Comparison of ENCODE assay signal across 14 mouse cellular contexts in the genomic region with DNA sequence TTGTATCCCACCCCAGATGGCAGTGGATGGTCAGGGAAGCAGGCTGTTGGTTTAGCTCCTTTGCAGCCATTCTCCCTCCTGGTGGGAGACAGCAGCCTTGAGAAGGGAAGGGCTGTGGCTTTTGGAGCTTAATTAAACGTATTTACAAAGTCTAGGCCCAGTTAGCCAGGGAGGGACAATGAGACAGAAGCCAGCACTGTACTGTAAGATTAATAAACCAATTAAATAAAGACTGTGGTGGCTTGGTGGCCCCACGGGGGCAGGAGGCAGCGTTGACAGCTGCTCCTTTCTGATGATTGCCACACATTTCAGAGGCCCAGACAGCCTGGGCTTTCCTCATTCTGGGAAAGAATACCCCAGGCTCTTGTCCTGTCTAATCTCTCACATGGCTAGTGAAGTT. TPM values are rescaled to one million over a fixed set of nuclear protein-coding genes. Genes with fewer than 3 reads are reported as not detected.
DNase-seq lines count a peak whose midpoint lies in the region; ATAC-seq lines count a peak whose summit lies in the region.
"Had no signal": no experiment of that assay in that cellular context is flagged by ENCODE, and none has a peak within 500 bp of the region (broad histone marks: within the 10 kb centered on the region; RNA-seq: fewer than 3 reads in every experiment).

No protein-coding gene starts in this region.

- WGBS in neural tube, embryonic 11.5 days = 28% methylated on average over 3 of the region's 3 CpGs
- 12% methylated on average over 3 of the region's 3 CpGs for WGBS in neural tube, embryonic 15.5 days
- 15% methylated on average over 3 of the region's 3 CpGs for WGBS in limb, embryonic 12.5 days

- H3K4me3 ChIP-seq in neural tube, embryonic 11.5 days (ENCODE audit: low read depth, low read length) = no peak overlapping the region
- no peak overlapping the region for H3K4me3 ChIP-seq in neural tube, embryonic 15.5 days (replicated peaks)
- H3K4me3 ChIP-seq in limb, embryonic 12.5 days (replicated peaks) = no peak overlapping the region
- H3K4me3 ChIP-seq: embryonic facial prominence, embryonic 12.5 days; limb, embryonic 15.5 days had no signal

- no peak overlapping the region for H3K4me2 ChIP-seq in neural tube, embryonic 11.5 days (ENCODE audit: low read depth)
- no peak overlapping the region for H3K4me2 ChIP-seq in neural tube, embryonic 15.5 days
- no peak overlapping the region for H3K4me2 ChIP-seq in limb, embryonic 12.5 days
- H3K4me2 ChIP-seq: embryonic facial prominence, embryonic 12.5 days; limb, embryonic 15.5 days had no signal

- H3K9me3 ChIP-seq in neural tube, embryonic 11.5 days (ENCODE audit: control insufficient read depth, low read length) = no peaks in the 10 kb centered on the region
- H3K9me3 ChIP-seq in neural tube, embryonic 15.5 days (replicated peaks) = no peaks in the 10 kb centered on the region
- H3K9me3 ChIP-seq in limb, embryonic 12.5 days = no peaks in the 10 kb centered on the region
- H3K9me3 ChIP-seq: embryonic facial prominence, embryonic 12.5 days; limb, embryonic 15.5 days had no signal

- H3K27me3 ChIP-seq in neural tube, embryonic 11.5 days (ENCODE audit: control insufficient read depth, insufficient read depth, low read length) = no peaks in the 10 kb centered on the region
- no peaks in the 10 kb centered on the region for H3K27me3 ChIP-seq in neural tube, embryonic 15.5 days (replicated peaks)
- H3K27me3 ChIP-seq in limb, embryonic 12.5 days = no peaks in the 10 kb centered on the region; the same call in none of the 2 replicates

- H3K27ac ChIP-seq in neural tube, embryonic 11.5 days (ENCODE audit: low read depth, low read length) = 0 out of 2 replicates have a peak overlapping the region, but pooled peaks have one; percentile 1
- H3K27ac ChIP-seq in neural tube, embryonic 15.5 days (replicated peaks) = no peak overlapping the region
- H3K27ac ChIP-seq in limb, embryonic 12.5 days = 0 out of 2 replicates have a peak overlapping the region, but pooled peaks have one; percentile 0
- H3K27ac ChIP-seq: limb, embryonic 15.5 days had no signal

- H3K36me3 ChIP-seq in neural tube, embryonic 11.5 days (ENCODE audit: control insufficient read depth, insufficient read depth, low read length) = no peaks in the 10 kb centered on the region
- H3K36me3 ChIP-seq in neural tube, embryonic 15.5 days = no peaks in the 10 kb centered on the region
- H3K36me3 ChIP-seq in limb, embryonic 12.5 days = no peaks in the 10 kb centered on the region
- H3K36me3 ChIP-seq: embryonic facial prominence, embryonic 12.5 days; limb, embryonic 15.5 days had no signal

- DNase-seq in embryo, embryonic 10.5 days (ENCODE audit: low spot score) = peak; percentile 29
- no peak for DNase-seq in embryo, embryonic 11 days
- peak; percentile 52 for DNase-seq in neural tube, embryonic 11.5 days (ENCODE audit: low spot score)
- peak; percentile 79 for DNase-seq in retina, embryonic 14.5 days (ENCODE audit: low spot score)
- no peak for DNase-seq in adrenal gland, adult (ENCODE audit: inconsistent age in 2 of 2, low spot score in 1 of 2)
- DNase-seq in layer of hippocampus, postnatal 14 days (ENCODE audit: low spot score in 2 of 2) = no peak
- DNase-seq: cerebellum, adult 9-11 months; heart, adult 11 months; kidney, postnatal 10 days; layer of hippocampus, postnatal 36 days had no signal

- H3K4me1 ChIP-seq in neural tube, embryonic 11.5 days (ENCODE audit: control insufficient read depth, insufficient read depth, low read length) = peaks cover 16% of the 10 kb centered on the region
- H3K4me1 ChIP-seq in neural tube, embryonic 15.5 days = peaks cover 35% of the 10 kb centered on the region
- peaks cover 35% of the 10 kb centered on the region for H3K4me1 ChIP-seq in limb, embryonic 12.5 days (replicated peaks)

- no peak for ATAC-seq in neural tube, embryonic 11.5 days (ENCODE audit: insufficient read depth, low FRiP score, low TSS enrichment)
- ATAC-seq in neural tube, embryonic 15.5 days (ENCODE audit: low FRiP score) = no peak
- no peak for ATAC-seq in limb, embryonic 12.5 days (ENCODE audit: insufficient number of reproducible peaks, insufficient read depth, low FRiP score, low TSS enrichment, low read depth)

- no peak overlapping the region for H3K9ac ChIP-seq in neural tube, embryonic 11.5 days (ENCODE audit: low read length)
- H3K9ac ChIP-seq in neural tube, embryonic 15.5 days (replicated peaks) = no peak overlapping the region
- H3K9ac ChIP-seq in limb, embryonic 12.5 days (replicated peaks) = no peak overlapping the region
- H3K9ac ChIP-seq: embryonic facial prominence, embryonic 12.5 days; limb, embryonic 15.5 days had no signal

RNA-seq across cellular contexts. Expression of gene Camk1g, which starts 19.4 kb away (rescaled TPM):
- 12.4 and 13.3 TPM in 2 replicates for polyA plus RNA-seq in neural tube, embryonic 11.5 days (2014; fragmentation: Nextera tagmentation; extraction: Ambion mirVana)
- 40.8 and 49.5 TPM in 2 replicates for polyA plus RNA-seq in neural tube, embryonic 15.5 days (2015; fragmentation: Nextera tagmentation; extraction: Ambion mirVana)
- 20.2 and 21.7 TPM in 2 replicates for polyA plus RNA-seq in limb, embryonic 12.5 days (2016; fragmentation: Nextera tagmentation; extraction: Ambion mirVana)
- 10 to 100 TPM; 30.7 to 37.8 TPM for total RNA-seq in layer of hippocampus, postnatal 14 days (2021)

Comparison
In these comparisons a context has a peak if more than half of its experiments do, and no peak if none do; other contexts are left out.
1. DNase-seq: peak in embryo, embryonic 10.5 days (single experiment), neural tube, embryonic 11.5 days (single experiment) and retina, embryonic 14.5 days (single experiment); none in embryo, embryonic 11 days (single experiment), adrenal gland, adult (0 of 2) and layer of hippocampus, postnatal 14 days (0 of 2).